Mouse (Mus musculus) layer of hippocampus, adult 8-10 months (tissue): ENCODE results near the gene Cyp2j9. TPM values are rescaled to one million over a fixed set of nuclear protein-coding genes. Genes with fewer than 3 reads are reported as not detected.
"Not testable (repeated sequence)": the region's sequence is repeated elsewhere in the genome, so short reads cannot be mapped to it uniquely, and the experiment has no call there.

Experiments
- DNase-seq, 2 experiments: peaks; one replicate each; pipeline ENCODE4 v3.0.0; 2022; ENCODE audit warnings: low spot score in 2 of 2
- total RNA-seq, 4 experiments: library from RNA; stranded (reverse); gene quantifications; 2 replicates each; pipeline ENCODE4 v1.2.4; 2022

The Cyp2j9 gene
- total RNA-seq: 10 to 100 TPM; 28.5 to 37.9 (median 36.2) TPM

DNA sequence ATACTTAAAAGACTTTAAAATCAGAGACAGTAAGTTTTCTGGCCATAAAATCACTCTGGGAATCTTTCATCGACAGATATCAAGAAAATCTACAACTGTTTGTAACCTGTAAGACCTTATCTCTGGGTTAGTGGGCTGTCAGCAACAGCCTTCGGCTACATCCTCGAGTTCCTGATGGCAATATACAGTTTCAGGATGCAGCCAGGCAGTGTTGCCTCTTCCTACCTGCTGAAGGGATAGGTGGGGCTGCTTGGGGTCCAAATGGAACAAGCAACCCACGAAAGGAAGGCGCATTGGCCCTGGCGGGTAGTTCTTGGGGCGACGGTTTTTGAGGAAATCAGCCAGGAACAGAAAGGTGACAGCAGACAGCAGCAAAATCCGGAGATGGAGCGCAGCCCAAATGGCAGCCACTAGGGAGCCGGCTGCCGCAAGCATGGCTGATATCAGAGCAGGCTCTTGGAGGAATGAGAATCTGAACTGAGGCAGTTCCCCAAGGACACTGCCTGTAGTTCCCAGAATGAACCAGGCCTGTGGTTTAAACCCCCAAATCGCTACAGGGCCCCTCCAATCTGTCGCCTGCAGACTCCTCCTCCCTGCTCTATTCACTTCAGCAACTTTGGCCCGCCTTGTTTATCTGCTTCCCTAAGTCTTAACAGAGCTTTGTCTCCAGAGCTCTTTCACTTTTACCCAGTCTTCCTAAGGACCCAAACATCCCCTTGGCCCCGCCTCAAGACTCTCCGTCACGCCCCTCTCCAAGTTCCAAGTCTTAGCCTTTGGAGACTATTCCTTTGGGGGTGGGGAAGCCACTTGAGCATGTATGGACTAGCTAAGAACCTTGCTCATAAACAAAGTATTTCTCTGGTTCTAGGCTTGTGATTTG, at the start of gene Cyp2j9:
TSS of gene Cyp2j9 (minus strand) at position 668 of the 880 bp plus-strand sequence.
- DNase-seq: peak in 1 of 2 experiments; percentile 57

DNA sequence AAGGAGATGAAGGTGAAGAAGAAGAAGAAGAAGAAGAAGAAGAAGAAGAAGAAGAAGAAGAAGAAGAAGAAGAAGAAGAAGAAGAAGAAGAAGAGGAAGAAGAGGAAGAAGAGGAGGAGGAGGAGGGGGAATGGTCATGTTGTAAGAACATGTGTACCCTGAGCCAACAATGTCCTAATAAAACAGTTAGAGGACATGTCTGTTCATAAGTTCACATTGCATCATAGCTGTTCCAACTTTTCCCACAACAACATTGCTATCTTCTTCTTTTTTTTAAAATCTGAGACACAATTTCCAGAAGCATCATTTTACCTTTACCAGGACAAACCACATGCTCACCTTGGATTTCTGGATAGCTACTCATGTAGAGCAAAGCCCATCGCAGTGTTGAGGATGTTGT, 44.1 kb upstream of the Cyp2j9 start:
- no peak for DNase-seq

DNA sequence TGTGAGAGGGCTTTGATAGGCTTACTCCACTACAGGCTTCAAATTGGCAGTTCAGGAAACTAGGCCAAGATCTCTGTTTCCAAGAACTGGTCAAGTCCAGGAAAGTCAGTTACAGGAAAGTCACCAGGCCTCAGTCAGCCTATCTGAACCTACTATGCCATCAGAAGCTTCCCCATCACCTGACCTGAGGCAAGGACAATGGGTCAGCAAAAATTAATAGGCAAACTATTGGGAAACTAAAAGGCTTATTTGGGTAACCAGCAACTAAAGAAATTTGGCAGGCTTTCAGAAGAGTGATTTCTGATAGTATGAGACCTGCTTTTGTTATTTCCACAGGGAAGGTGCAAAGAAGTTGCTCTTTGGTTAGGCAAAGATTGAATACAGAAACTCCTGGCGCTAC, 31.1 kb upstream of the Cyp2j9 start:
- no peak for DNase-seq

DNA sequence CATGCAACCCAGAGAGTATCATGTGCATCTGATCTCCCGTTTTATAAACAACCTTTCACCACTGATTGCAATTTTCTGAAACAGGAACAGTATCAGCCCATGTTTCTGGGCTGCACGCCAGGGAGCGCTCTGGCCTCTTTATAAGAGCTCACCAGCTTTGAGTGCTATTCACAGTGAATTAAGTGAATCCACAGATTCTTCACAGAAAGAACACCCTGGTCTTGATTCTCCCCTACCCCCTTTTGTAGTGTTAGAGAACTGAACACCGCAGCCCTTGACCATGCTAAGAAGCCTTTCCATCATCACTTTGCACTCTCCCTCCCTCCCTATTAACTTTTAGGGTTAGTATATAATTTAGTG, 393 bp upstream of the Cyp2j9 start:
- DNase-seq: peak; percentile 52 to 81

DNA sequence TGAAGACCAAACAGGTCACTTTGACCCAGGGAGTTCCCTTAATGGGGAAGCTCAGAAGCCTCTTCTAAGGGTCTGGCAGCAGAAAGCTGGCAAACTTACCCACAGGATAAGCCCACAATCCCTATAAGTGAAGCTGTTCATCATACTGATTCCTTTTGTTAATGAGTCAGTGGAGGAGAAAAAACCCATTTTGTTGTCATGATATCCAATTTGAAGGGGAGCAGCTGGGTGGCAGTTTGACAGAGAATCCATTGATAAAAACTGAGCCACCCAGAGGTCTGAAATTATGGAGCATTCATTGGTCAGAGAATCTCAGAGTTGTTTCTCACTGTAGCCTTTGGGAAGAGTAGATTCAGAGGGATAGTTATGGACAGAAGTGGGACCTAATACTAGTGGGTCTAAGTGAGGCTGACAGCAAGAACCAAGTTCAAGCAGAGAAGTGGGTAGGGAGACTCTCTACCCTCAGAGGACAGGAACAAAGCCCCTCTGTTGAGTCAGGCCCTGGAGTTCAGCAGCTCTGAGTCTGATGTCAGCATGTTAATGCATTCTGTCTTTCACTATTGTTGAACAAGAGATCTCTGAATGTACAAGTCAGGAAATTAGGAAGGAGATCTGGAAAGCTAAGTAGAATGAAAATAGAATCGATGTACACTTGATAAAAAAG, 9.8 kb downstream of the Cyp2j9 start:
- DNase-seq: peak in 1 of 2 experiments; percentile 10

DNA sequence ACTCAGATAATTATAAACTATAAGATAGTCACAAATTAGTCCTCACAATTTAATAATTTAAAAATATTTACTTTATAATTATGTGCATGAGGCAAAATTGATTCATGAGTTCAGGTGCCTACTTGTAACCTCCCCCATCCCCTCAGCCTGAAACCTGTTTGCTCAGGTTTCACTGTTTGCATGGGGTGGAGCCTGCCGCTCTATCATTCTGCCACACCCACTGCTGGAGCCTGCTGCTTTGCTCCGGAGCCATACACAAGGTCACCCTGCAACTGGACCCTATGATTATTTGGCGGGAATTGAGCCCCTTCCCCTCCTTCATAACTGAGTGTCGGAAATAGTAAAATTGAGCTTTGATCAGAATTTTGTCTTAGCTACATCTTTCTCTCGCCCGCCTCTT, 11.0 kb downstream of the Cyp2j9 start:
- not testable (repeated sequence) for DNase-seq

DNA sequence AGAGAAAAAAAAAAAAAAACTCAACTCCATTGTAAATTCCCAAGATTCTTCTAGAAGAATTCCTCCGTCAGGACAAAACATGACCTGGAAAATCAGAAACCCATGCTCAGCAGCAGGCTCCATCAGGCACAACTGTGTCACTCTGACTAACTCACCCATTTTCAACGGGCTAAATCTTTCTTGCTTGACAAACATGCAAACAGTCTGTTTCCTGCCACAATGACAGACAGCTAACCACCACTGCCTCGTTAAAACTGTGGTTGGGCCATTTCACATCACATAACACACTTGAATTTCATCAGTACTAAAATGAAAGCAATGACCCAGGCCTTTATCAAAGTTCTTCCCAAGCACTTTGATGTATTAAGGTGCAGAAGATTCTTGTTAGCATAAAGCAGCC, 21.9 kb downstream of the Cyp2j9 start:
- no peak for DNase-seq

DNA sequence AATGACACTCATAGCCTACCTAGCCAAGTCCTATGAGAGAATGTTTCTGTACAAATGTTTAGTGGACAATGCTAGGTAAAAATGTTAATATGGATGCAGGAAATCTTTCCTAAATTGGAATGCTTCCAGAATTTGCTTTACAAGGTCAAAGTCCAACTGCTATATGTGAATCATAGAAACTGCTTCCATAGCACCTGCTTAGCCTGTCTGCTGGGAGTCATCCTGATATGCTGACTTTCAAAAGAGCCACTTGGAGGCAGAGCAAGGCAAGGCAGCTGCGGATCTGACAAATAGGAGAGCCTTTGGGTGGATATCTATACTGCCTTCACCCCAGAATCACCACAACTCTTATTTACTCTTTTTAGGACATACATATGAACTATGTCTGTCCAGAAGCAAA, 23.4 kb downstream of the Cyp2j9 start:
- no peak for DNase-seq

DNA sequence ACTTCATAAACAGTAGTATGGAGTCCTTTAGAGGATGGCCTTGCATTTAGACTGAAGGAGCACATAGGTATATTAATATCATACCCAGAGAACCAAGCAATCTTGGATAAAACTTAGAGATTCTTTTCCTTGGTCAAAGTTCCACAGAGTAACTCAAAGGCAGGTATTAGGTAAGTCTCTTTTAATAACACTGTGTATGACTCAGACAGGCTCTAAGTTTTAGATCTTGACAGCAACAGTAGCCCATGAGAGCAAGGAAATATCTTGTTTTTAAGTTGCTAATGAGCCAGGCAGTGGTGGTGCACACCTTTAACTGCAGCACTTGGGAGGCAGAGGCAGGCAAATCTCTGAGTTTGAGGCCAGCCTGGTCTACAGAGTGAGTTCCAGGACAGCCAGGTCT, 25.6 kb downstream of the Cyp2j9 start:
- DNase-seq: no peak

DNA sequence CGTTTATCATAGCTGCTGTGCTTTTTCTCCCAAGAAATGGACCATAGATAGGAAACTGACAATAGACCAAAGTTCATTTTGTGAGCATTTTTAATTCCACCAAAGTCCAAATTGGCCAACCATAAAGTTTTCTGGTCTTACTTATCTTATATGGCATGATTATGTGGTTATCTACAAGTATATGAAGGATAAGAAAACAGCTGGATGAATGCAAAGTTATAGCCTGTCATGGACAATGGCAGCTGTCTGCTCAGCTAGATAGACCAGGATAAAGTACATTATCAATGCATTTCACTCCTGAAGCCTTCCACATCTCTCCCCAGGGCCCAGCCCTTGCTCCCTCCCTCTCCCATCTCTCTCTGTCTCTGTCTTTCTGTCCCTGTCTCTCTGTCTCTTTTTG, 30.9 kb downstream of the Cyp2j9 start:
- no peak for DNase-seq

DNA sequence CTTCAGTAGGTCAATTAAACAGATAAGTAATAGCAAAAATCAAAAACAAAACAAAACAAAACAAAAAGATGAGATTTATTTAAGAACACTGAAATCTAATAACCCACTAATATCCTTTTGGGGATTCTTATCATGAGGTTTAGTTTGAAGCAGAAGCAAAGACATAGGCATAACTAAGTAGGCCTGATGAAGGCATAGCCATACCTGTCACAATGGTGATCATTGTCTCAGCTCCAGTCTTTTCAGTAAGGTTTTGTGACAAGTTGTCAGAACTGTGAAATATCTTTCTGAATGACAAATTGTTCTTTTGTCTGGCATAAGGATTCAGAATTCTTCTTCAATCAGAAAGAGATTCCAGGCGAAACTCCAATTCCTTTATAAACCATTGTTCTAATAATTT, 31.6 kb downstream of the Cyp2j9 start:
- no peak for DNase-seq

DNA sequence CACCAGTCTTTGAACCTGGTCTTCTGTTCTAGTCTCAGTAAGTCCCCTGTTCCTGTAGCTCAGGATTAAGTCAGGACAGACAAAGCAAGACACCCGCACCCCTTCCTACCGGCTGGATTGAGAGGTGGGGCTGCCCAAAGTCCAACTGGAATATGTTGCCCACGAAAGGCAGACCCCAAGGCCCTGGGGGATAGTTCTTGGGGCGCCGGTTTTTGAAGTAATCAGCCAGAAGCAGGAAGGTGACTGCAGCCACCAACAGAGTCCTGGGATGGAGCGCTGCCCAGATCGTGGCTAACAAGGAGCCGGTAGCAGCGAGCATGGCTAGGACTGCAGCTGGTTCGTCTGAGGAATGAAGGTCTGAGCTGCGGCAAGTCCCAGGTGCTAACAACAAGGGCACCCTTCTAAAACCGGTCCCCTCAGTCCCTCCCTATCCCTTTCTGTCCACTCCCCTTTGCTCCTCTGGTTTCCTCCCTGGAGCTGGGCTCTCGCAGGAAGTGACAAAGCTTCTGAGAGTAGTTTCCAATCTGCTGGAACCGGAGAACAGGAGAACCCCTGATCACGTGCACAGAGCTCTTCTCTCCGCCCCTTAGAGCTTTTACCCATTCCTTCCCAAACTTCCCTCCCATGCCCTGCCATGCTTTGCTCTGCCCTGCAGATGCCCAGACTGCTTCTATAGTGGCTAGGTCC, 38.1 kb downstream of the Cyp2j9 start, which contains the start of gene Cyp2j6:
TSS of gene Cyp2j6 (minus strand) at position 529 of the 687 bp plus-strand sequence.
- DNase-seq: peak; percentile 21 to 44

DNA sequence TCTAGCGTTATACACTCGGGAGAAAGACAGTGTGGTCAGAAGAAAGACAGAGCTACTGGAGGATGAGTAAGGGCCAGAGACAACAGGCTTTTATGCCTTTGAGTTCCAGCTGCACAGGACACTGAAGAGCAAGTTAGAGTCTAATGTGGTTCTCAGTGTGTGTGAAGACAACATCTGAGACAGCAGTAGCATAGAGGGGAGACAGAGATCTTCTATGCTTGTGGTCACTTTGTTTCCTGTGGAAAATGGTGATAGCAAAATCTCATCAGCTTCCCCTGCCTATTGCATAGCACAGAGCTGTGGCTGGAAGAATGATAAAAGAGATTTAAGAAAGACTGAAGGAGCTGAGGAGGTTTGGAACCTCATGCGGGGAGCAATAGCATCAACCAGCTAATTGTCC, 39.8 kb downstream of the Cyp2j9 start:
- no peak for DNase-seq

DNA sequence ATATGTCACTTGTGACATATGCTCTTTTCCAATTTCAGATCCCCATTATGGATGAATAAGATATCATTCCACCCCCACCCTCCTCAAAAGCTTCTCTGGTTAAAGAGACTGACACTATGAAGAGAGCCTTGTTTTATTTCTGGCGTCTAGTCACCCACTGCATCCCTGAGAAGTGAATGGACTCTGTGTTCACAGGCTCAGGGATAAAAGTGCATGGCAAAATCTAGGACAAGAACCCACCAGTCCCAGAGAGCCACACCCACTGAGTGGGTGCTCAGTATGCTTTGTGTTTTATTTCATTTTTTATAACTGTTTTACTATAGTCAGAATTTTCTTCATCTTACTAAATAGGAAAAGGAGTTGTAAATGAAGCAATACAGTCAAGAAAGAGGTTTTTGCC, 45.4 kb downstream of the Cyp2j9 start:
- DNase-seq: peak in 1 of 2 experiments; percentile 9

DNA sequence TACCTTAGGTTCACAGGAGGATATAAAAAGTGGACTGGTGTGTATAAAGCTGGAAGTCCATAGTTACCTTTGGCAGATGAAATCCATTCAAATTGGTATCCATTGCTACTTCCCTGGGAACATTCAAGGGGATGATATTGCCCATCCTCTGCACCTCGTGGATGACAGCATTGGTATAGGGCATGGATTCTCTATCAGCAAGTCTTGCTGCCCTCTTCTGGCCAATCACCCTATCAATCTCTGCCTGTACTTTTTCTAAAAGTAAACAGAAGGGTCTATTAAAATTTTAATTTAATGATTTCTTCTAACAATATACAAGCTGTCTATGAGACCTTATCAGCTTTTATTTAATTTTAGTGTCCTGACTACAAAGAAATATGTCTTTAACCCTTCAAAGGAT, 65.6 kb downstream of the Cyp2j9 start:
- peak in 1 of 2 experiments; percentile 7 for DNase-seq

DNA sequence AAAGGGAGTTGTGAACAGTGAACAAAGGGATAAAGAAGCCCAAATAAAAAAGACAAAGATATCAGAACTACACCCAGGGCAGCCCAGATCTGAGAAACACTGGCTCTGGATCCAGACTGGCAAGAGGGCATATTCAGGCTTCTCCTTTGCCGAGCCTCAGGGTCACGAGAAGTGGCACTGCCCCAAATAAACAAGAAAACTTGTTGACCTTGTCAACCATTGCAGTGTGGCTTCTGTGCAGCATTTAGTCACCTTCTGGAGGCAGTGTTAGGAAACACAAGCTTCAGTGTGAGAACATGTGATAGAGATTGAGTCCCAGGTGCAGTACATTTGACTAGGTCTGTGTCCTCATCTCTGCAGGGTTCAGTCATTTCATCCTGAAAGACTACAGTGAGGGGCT, 69.1 kb downstream of the Cyp2j9 start:
- DNase-seq: no peak

Other genes with a start within 250 kb of the Cyp2j9 start
- under 1 TPM in 3 of 4 experiments, not detected in 1; 0.20 to 0.70 (median 0.24) TPM for gene Cyp2j11, start 242.9 kb downstream of the Cyp2j9 start, total RNA-seq
- not detected for gene Cyp2j8, start 84.2 kb downstream of the Cyp2j9 start, total RNA-seq
- gene Cyp2j6, start 37.9 kb downstream of the Cyp2j9 start, total RNA-seq: 10 to 100 TPM; 16.0 to 18.2 (median 16.4) TPM
- under 1 TPM in 1 of 4 experiments, not detected in 3; 0.17 TPM for gene Cyp2j5, start 72.6 kb upstream of the Cyp2j9 start, total RNA-seq
- under 1 TPM in 1 of 4 experiments, not detected in 3; 0.38 TPM for gene Gm12695, start 193.6 kb upstream of the Cyp2j9 start, total RNA-seq